Mouse (Mus musculus): ENCODE results near the gene Zdhhc24. TPM values are rescaled to one million over a fixed set of nuclear protein-coding genes. Genes with fewer than 3 reads are reported as not detected.

Zdhhc24 gene
- polyA plus RNA-seq, 1 experiment from 2014 or later = 10.5 TPM

DNA sequence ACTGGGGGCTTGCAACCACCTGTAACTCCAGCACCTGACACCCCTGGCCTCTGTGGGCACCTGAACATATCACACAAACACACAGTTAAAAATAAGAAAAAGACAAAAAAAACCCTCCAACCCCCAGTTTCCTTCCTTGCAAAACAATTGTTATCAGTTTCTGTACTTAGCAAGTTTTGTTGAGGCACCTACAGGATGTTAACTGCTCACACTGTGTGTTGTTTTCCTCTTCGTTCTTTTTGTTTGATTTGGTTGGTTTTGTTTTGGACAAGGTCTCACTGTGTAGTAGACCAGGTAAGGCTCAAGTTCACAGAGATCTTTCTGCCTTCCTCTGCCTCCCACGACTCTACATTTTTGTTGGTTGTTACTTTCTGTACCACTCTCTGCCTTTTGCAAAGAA lies 35.9 kb upstream of the Zdhhc24 start:
- Histone ChIP-seq H3K4me2 (ENCODE audit: low read depth, low read length) (no peak overlapping the region), H3K36me3 (ENCODE audit: control insufficient read depth, insufficient read depth) (no peaks in the 10 kb centered on the region), H3K4me1 (ENCODE audit: control insufficient read depth, insufficient read depth, low read length) (peaks cover 10% of the 10 kb centered on the region), H3K4me3 (ENCODE audit: low read length) (no peak overlapping the region), H3K9ac (ENCODE audit: low read length) (no peak overlapping the region), H3K27ac (ENCODE audit: low read length) (no peak overlapping the region), H3K9me3 (replicated peaks; ENCODE audit: control insufficient read depth, low read length) (no peaks in the 10 kb centered on the region), H3K27me3 (ENCODE audit: control insufficient read depth, insufficient read depth, low read length) (peaks cover 12% of the 10 kb centered on the region; the same call in 1 of the 2 replicates)
- WGBS = 46% methylated on average over 2 of the region's 2 CpGs
- ATAC-seq (replicated peaks; ENCODE audit: extremely low read depth, insufficient read depth, low FRiP score) = no peak

DNA sequence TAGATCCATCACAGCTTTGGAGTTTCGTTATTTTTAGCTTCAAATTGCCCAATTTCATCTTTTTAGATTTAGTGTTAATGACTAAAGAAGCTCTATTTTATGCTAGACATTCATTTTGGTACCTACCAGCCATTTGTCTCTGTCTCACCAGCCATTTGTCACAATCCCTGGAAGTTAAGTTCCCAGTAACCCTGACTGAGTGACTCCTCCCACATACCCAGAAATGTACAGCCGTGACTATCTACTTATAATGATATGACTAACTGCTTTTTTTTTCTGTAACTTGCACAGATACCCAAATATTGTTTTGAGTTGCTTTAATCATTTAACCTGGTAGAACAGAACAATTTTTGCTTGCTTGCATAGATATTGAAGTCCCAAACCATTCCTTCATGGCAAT lies 32.6 kb upstream of the Zdhhc24 start:
- Histone ChIP-seq H3K4me1 (ENCODE audit: control insufficient read depth, insufficient read depth, low read length) (no peaks in the 10 kb centered on the region), H3K27me3 (ENCODE audit: control insufficient read depth, insufficient read depth, low read length) (0 out of 2 replicates have a peak, but pooled peaks cover 6% of the 10 kb centered on the region), H3K4me2 (ENCODE audit: low read depth, low read length) (no peak overlapping the region), H3K4me3 (ENCODE audit: low read length) (no peak overlapping the region), H3K36me3 (ENCODE audit: control insufficient read depth, insufficient read depth) (no peaks in the 10 kb centered on the region), H3K27ac (ENCODE audit: low read length) (no peak overlapping the region), H3K9me3 (replicated peaks; ENCODE audit: control insufficient read depth, low read length) (no peaks in the 10 kb centered on the region), H3K9ac (ENCODE audit: low read length) (no peak overlapping the region)
- no peak for ATAC-seq (replicated peaks; ENCODE audit: extremely low read depth, insufficient read depth, low FRiP score)
- 51% methylated on average over 2 of the region's 2 CpGs for WGBS

DNA sequence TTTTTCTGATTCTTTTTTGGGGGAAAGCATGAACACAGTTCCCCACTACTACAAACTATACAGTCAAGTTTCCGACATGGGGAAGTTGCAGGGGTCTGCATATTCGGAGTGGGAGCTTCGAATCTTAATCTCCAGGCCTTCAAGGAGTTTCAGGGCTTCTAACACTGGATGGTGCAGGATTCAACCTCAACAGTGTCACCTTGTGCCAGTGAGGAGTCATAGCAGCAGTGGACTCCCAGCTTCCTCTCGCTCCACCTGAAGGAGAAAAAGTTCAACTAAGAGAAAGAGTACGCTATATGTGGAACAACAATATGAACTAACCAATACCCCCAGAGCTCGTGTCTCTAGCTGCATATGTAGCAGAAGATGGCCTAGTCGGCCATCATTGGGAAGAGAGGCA lies 31.0 kb upstream of the Zdhhc24 start:
- no peak for ATAC-seq (replicated peaks; ENCODE audit: extremely low read depth, insufficient read depth, low FRiP score)
- Histone ChIP-seq H3K27me3 (ENCODE audit: control insufficient read depth, insufficient read depth, low read length) (0 out of 2 replicates have a peak, but pooled peaks cover 6% of the 10 kb centered on the region), H3K4me2 (ENCODE audit: low read depth, low read length) (no peak overlapping the region), H3K4me1 (ENCODE audit: control insufficient read depth, insufficient read depth, low read length) (no peaks in the 10 kb centered on the region), H3K9ac (ENCODE audit: low read length) (no peak overlapping the region), H3K27ac (ENCODE audit: low read length) (no peak overlapping the region), H3K36me3 (ENCODE audit: control insufficient read depth, insufficient read depth) (no peaks in the 10 kb centered on the region), H3K4me3 (ENCODE audit: low read length) (no peak overlapping the region), H3K9me3 (replicated peaks; ENCODE audit: control insufficient read depth, low read length) (no peaks in the 10 kb centered on the region)
- 24% methylated on average over 7 of the region's 7 CpGs for WGBS

DNA sequence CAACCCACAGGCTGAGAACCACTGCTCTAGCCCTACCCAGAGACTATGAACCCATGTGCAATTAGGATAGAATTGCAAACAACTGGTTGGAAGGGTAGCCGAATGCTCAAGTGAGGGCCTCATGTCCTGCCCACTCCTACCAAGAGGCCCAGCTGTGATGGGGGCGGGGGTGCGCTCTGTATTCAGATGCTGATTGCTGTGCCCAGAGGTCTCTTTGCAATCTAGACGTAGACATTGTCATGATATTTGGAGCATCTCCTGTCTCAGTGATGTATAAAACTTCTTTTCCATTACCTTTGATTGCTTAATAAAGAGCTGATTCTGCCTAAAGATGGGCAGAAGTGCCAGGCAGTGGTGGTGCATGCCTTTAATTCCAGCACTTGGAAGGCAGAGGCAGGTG lies 28.7 kb upstream of the Zdhhc24 start:
- no peaks in the 10 kb centered on the region for H3K36me3 ChIP-seq (ENCODE audit: control insufficient read depth, insufficient read depth)
- 46% methylated on average over 4 of the region's 4 CpGs for WGBS
- no peak overlapping the region for H3K4me2 ChIP-seq (ENCODE audit: low read depth, low read length)
- H3K27me3 ChIP-seq (ENCODE audit: control insufficient read depth, insufficient read depth, low read length) = 0 out of 2 replicates have a peak, but pooled peaks cover 2% of the 10 kb centered on the region
- peaks cover 3% of the 10 kb centered on the region; the same call in 1 of the 2 replicates for H3K4me1 ChIP-seq (ENCODE audit: control insufficient read depth, insufficient read depth, low read length)
- ATAC-seq (replicated peaks; ENCODE audit: extremely low read depth, insufficient read depth, low FRiP score) = no peak
- H3K4me3 ChIP-seq (ENCODE audit: low read length) = no peak overlapping the region
- no peak overlapping the region for H3K27ac ChIP-seq (ENCODE audit: low read length)
- H3K9me3 ChIP-seq (replicated peaks; ENCODE audit: control insufficient read depth, low read length) = no peaks in the 10 kb centered on the region
- H3K9ac ChIP-seq (ENCODE audit: low read length) = no peak overlapping the region

GRCm38 (mm10) chr19:4850281-4850680 lies 28.2 kb upstream of the Zdhhc24 start:
- H3K36me3 ChIP-seq (ENCODE audit: control insufficient read depth, insufficient read depth) = no peaks in the 10 kb centered on the region
- H3K27me3 ChIP-seq (ENCODE audit: control insufficient read depth, insufficient read depth, low read length) = 0 out of 2 replicates have a peak, but pooled peaks cover 2% of the 10 kb centered on the region
- no peaks in the 10 kb centered on the region for H3K9me3 ChIP-seq (replicated peaks; ENCODE audit: control insufficient read depth, low read length)
- 38% methylated on average over 5 of the region's 5 CpGs for WGBS
- H3K4me1 ChIP-seq (ENCODE audit: control insufficient read depth, insufficient read depth, low read length) = peaks cover 3% of the 10 kb centered on the region; the same call in 1 of the 2 replicates
- no peak overlapping the region for H3K9ac ChIP-seq (ENCODE audit: low read length)
- no peak overlapping the region for H3K4me2 ChIP-seq (ENCODE audit: low read depth, low read length)
- no peak for ATAC-seq (replicated peaks; ENCODE audit: extremely low read depth, insufficient read depth, low FRiP score)
- no peak overlapping the region for H3K4me3 ChIP-seq (ENCODE audit: low read length)
- H3K27ac ChIP-seq (ENCODE audit: low read length) = no peak overlapping the region

DNA sequence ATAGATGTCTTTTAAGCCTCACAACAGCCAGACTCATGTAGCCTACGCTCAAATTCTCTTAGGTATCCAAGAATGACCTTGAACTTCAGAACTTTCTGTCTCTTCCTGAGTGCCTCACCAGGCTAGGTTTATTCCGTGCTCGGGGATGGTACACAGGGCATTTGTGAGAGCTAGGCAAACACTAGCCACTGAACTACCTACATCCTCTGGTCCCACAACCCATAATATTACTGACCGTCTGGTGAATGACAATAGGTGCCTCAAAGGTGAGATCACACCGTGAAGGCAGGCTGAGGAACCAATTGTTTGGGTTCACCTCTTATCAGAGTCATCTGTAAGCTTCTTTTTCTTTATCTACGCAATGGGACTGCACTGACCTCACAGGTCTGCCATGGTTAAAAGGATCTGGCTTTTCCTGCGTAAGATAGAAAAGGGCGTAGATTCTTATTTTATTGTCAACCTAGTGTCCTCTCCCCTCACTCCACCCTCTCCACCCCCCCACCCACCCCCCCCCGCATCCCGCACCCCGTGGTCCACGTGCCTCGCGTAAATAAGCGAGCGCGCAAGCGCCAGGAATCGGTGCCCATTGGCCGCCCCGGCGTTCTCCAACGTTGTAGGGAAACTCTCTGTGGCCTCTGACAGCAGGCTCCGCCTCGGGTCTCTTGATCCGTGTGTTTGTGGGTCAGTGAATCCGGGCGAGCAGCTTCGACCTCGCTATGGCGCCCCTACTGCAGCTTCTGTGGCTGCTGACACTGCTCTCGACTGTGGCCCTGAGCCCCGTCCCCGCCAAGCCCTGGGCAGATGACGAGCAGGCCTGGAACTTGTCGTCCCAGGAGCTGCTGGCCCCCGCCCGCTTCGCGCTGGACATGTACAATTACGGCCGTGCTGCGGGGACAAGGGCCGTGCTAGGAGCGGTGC lies 23.7 kb upstream of the Zdhhc24 start, which contains the start of gene Ctsf:
Ctsf (plus strand) TSS at position 579 of the 918 bp plus-strand sequence.
- 4% methylated on average over 45 of the region's 45 CpGs for WGBS
- Histone ChIP-seq H3K27ac (ENCODE audit: low read length) (peak within 1 kb of the TSS; percentile 53), H3K4me2 (ENCODE audit: low read depth, low read length) (peak within 1 kb of the TSS; percentile 99), H3K9ac (ENCODE audit: low read length) (peak within 1 kb of the TSS; percentile 83), H3K4me3 (ENCODE audit: low read length) (peak within 1 kb of the TSS; percentile 74), H3K27me3 (ENCODE audit: control insufficient read depth, insufficient read depth, low read length) (0 out of 2 replicates have a peak, but pooled peaks cover 4% of the 10 kb centered on the region), H3K36me3 (ENCODE audit: control insufficient read depth, insufficient read depth) (no peaks in the 10 kb centered on the region), H3K9me3 (replicated peaks; ENCODE audit: control insufficient read depth, low read length) (no peaks in the 10 kb centered on the region), H3K4me1 (ENCODE audit: control insufficient read depth, insufficient read depth, low read length) (peaks cover 7% of the 10 kb centered on the region)
- ATAC-seq (replicated peaks; ENCODE audit: extremely low read depth, insufficient read depth, low FRiP score) = peak; percentile 88

GRCm38 (mm10) chr19:4855470-4855820 lies 23.0 kb upstream of the Zdhhc24 start:
- 3% methylated on average over 14 of the region's 14 CpGs for WGBS
- no peak for ATAC-seq (replicated peaks; ENCODE audit: extremely low read depth, insufficient read depth, low FRiP score)
- Histone ChIP-seq H3K27ac (ENCODE audit: low read length) (peak overlapping the region; percentile 53), H3K9ac (ENCODE audit: low read length) (peak overlapping the region; percentile 83), H3K36me3 (ENCODE audit: control insufficient read depth, insufficient read depth) (no peaks in the 10 kb centered on the region), H3K4me2 (ENCODE audit: low read depth, low read length) (peak overlapping the region; percentile 99), H3K9me3 (replicated peaks; ENCODE audit: control insufficient read depth, low read length) (no peaks in the 10 kb centered on the region), H3K4me1 (ENCODE audit: control insufficient read depth, insufficient read depth, low read length) (peaks cover 7% of the 10 kb centered on the region), H3K4me3 (ENCODE audit: low read length) (peak overlapping the region; percentile 74), H3K27me3 (ENCODE audit: control insufficient read depth, insufficient read depth, low read length) (0 out of 2 replicates have a peak, but pooled peaks cover 4% of the 10 kb centered on the region)

- WGBS = 73% methylated on average over 4 of the region's 4 CpGs
Measured at GRCm38 (mm10) chr19:4855951-4856350, 22.5 kb upstream of the Zdhhc24 start.

GRCm38 (mm10) chr19:4859081-4859480 lies 19.4 kb upstream of the Zdhhc24 start:
- no peaks in the 10 kb centered on the region for H3K9me3 ChIP-seq (replicated peaks; ENCODE audit: control insufficient read depth, low read length)
- 0 out of 2 replicates have a peak, but pooled peaks cover 2% of the 10 kb centered on the region for H3K27me3 ChIP-seq (ENCODE audit: control insufficient read depth, insufficient read depth, low read length)
- H3K4me1 ChIP-seq (ENCODE audit: control insufficient read depth, insufficient read depth, low read length) = peaks cover 7% of the 10 kb centered on the region
- no peak overlapping the region for H3K27ac ChIP-seq (ENCODE audit: low read length)
- 36% methylated on average over 6 of the region's 6 CpGs for WGBS
- ATAC-seq (replicated peaks; ENCODE audit: extremely low read depth, insufficient read depth, low FRiP score) = no peak
- H3K4me3 ChIP-seq (ENCODE audit: low read length) = no peak overlapping the region
- H3K4me2 ChIP-seq (ENCODE audit: low read depth, low read length) = no peak overlapping the region
- H3K9ac ChIP-seq (ENCODE audit: low read length) = no peak overlapping the region
- H3K36me3 ChIP-seq (ENCODE audit: control insufficient read depth, insufficient read depth) = no peaks in the 10 kb centered on the region

More at GRCm38 (mm10) chr19:4855951-4856350, 22.5 kb upstream of the Zdhhc24 start:
- no peaks in the 10 kb centered on the region for H3K36me3 ChIP-seq (ENCODE audit: control insufficient read depth, insufficient read depth)
- no peak overlapping the region for H3K9ac ChIP-seq (ENCODE audit: low read length)
- no peaks in the 10 kb centered on the region for H3K9me3 ChIP-seq (replicated peaks; ENCODE audit: control insufficient read depth, low read length)
- 0 out of 2 replicates have a peak, but pooled peaks cover 3% of the 10 kb centered on the region for H3K27me3 ChIP-seq (ENCODE audit: control insufficient read depth, insufficient read depth, low read length)
- H3K27ac ChIP-seq (ENCODE audit: low read length) = no peak overlapping the region
- no peak for ATAC-seq (replicated peaks; ENCODE audit: extremely low read depth, insufficient read depth, low FRiP score)
- H3K4me1 ChIP-seq (ENCODE audit: control insufficient read depth, insufficient read depth, low read length) = peaks cover 7% of the 10 kb centered on the region
- H3K4me3 ChIP-seq (ENCODE audit: low read length) = peak overlapping the region; percentile 74; the same call in 1 of the 2 replicates
- peak overlapping the region; percentile 99 for H3K4me2 ChIP-seq (ENCODE audit: low read depth, low read length)
